Mouse (Mus musculus) heart, postnatal 0 days (tissue): ENCODE data around the gene Akr1d1.

Experiments used
- CTCF ChIP-seq: IDR thresholded peaks from 2 replicates; pipeline ENCODE4 v1.5.1; 2016; ENCODE audit warnings: antibody characterized with exemption, control low read depth, low read depth
- EP300 ChIP-seq: IDR thresholded peaks from 2 replicates; pipeline ENCODE4 v1.6.1; 2016; ENCODE audit warnings: antibody characterized with exemption, low read depth

DNA sequence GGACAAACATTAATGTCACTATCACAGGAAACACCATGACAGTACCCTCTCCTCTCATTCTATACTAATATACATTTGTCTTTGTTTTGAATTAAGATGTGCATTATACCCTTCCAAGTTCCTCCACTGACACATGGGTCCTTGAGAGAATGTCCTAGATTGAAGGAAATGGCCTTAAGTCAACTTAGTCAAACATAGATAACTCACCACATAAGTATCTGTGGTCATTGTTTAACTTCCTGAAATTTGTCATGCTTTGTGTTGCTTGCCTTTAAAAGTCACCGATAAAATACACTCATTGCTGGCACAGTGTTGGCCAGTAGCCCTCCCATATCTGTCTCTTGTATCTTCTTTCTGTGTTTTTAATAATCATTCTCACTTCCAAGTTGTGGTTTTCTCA, 35.0 kb upstream of the Akr1d1 start:
- TF ChIP-seq CTCF (no peak), EP300 (no peak)
